Mouse (Mus musculus): ENCODE data around the gene Fbxo34.
"Not testable (repeated sequence)": the region's sequence is repeated elsewhere in the genome, so short reads cannot be mapped to it uniquely, and the experiment has no call there.

Fbxo34 gene

DNA sequence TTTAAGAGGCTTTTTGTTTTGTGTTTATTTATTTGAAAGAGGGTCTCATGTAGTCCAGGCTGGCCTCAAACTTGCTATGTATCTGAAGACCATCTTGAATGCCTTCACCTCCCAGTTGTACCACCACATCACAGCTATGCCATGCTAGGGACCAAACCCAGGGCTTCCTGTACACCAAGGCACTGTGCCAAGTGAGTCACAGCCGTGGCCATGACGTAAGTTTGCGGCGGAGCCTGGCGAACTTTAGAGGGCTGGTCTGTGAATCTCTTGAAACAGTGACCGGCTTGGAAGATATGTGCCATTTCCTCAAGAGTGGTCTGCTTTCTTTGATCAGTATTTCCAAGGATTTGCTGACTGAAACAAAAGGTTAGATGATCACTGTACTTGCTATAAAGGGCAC, 68.4 kb downstream of the Fbxo34 start:
- DNase-seq (ENCODE audit: low spot score) = peak; percentile 46

DNA sequence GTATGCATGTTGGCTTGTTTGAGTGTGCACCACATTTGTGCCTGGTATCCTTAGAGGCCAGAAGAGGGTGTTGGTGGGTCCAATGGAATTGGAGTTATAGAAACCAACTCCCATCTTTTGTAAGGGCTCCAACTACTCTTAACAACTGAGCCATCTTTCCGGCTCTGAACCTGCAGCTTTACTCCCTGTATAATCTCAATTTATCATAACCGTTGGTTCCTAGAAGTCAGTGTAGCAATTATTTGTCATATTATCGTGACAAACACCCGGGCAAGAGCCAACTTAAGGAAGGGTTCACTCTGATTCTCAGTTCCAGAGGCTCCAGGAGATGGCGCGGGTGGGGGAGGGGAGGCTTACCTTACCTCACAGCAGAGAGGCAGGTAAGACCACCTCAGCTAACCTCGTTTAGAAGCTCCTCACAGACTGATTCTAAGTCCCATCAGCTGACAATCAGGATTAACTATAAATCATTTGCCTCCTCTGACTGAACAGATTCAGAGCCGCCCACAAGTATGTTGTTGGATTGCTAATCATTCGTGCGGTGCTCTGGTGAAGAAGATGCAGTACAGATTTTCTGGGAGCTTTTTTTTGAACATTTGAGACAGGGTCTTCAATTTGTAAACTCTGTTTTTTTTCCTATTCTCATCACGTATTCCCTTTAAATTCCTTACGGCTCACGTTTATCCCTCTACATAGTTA, 70.7 kb downstream of the Fbxo34 start:
- no peak for DNase-seq (ENCODE audit: low spot score)

DNA sequence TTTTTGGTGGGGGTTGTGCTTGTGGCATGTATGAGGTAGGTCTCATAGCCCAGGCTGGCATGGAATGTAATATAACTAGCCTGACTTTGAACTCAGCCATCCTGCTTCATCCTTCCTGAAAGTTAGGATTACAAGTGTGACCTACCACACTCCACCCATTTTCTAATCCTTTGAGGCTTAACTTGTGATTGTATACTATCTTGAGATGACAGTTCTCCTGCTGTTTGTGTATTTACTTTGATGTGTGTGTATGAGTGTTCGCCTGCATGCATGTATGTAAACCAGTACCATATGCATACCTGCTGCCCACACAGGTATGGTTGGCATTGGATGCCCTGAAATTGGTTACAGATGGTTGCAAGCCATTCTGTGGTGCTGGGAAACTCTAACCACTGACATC, 71.4 kb downstream of the Fbxo34 start:
- DNase-seq (ENCODE audit: low spot score) = no peak

DNA sequence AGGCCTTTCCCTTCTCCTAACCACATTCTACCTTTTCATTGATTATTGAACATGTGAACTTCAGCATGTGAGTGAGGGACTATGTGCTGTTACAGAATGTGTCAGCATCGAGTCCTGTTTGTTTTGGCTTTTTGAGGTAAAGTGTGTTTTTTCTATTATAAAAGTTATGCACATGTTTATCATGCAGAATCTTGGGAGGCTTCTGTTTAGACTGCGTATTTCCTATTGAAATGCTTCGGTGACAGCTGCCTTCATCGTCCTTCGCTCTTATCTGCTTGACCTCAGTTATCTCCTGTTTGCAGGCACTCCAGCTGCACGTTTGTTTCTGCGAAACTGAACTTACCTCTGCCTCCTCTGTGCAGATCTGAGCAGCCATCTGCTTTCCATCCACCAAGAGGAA, 72.1 kb downstream of the Fbxo34 start:
- no peak for DNase-seq (ENCODE audit: low spot score)

DNA sequence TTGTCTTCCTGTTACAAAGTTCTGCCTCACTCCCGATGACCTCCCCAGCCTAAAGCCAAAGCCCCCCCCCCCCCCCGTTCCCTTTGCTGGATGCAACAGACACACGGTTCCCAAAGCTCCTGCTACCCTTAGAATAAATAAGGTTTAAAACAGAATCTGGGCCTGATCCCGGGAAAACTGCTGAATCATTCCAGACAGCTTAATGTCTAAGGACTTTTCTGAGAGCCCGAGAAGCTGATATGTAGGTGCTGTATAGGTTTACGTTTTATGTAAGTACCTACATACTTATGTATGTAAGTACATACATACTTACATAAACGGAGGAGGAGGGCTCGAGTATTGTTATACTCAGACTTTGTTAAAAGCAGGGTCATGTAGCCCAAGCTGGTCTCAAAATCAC, 75.2 kb downstream of the Fbxo34 start:
- no peak for DNase-seq (ENCODE audit: low spot score)

DNA sequence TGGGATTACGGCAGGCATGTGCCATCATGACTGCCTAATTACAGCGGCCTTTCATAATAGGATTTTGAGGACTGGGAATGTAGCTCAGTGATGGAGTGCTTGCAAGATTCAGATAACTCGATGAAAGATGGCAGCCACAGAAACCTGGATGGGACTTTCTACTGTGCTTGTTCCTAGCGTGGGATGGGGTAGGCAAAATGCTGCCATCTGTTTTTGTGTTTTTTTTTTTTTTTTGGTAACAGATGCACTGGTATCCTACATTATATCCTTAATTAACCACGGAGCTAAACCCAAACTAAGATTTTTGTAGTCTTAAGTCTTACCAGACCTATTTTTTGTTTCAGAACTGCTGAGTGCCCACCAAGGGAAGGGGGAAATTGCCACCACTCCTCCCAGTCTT, 75.6 kb downstream of the Fbxo34 start:
- no peak for DNase-seq (ENCODE audit: low spot score)

DNA sequence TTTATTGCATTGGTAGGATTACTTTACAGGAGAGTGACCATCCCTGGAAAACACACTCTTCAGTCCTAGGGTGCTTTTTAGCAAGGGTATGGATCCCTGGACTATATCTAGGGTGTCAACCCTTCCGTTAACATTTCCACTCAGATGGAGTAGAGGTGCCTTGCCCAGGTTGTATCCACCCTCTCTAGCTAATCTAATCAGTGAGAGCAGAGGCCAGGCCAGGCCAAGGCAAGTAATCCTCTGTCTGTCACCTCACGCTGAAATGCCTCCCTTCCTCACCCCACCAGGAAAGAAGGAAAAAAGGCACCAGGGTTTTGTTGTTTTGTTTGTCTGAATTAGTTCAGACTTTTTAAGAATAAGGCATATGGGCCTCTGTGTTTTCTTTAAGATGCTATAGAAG, 77.6 kb downstream of the Fbxo34 start:
- no peak for DNase-seq (ENCODE audit: low spot score)

DNA sequence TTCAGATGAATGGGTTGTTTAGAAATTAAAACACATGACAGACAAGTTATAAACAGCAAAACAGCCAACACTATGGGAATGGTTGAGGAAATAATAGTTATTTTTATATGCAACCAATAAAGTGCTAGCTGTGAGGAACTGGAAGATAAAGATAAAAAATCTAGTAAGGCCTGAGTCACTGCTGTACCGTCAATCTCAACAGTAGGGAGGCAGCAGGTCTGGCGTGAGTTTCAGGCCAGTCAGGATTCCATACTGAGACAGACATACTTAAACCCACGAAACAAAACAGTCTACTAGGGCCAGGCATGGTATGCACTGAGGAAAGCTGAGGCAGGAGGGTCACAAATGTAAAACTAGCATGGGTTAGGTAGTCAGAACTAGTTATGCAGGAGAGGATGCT, 78.1 kb downstream of the Fbxo34 start:
- DNase-seq (ENCODE audit: low spot score) = no peak

DNA sequence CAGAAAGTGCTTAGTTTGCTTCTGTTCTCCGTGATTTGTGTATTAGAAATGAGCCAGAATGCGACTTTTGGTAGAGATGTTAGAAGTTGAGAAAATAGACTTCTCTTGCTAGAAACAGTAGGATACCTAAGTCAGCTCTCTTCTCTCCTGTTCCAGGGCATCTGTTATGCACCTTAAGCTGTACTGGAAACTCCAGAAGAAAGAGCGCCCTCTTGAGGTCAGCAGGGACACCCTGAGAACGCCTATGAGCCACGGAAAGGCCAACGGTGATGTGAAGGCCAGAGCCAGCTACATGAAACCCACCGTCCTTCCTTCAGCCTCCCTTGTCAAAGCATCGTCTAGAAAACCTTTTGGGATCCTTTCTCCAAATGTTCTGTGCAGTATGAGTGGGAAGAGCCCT, 78.8 kb downstream of the Fbxo34 start:
- peak; percentile 46 for DNase-seq (ENCODE audit: low spot score)

DNA sequence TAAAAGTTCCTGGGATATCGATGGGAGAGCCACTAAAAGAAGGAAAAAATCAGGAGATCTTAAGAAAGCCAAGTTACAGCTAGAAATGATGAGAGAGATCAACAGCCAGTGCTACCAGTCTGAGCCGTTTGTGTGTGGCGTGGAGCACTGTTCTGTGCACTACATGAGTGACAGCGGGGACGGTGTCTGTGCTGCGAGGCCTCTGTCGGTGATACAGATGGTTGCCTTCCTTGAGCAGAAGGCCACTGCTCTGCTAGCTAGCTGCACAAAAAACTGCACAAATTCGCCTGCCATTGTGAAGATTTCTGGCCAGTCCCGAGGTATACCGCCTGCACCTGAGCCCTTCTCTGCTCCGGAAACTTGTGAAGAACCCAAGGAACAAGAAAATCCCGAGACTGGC, 79.4 kb downstream of the Fbxo34 start:
- not testable (repeated sequence) for DNase-seq (ENCODE audit: low spot score)

DNA sequence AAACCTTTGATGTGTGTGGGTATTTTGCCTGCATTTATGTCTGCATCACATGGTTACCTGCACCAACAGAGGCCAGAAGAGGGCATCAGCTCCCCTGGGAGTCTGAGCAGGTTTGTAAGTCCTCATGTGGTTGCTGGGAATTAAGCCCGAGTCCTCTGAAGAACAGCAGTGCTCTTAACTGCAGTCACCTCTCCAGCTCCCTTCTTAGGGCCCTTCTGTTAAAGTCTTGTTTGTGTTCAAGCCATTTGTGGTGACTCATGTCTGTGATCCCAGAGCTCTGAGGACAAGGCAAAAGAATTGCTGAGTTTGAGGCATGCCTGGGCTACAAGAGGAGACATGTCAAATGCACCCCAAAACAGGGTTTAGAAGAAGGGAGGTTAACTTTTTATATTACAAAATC, 82.3 kb downstream of the Fbxo34 start:
- no peak for DNase-seq (ENCODE audit: low spot score)

DNA sequence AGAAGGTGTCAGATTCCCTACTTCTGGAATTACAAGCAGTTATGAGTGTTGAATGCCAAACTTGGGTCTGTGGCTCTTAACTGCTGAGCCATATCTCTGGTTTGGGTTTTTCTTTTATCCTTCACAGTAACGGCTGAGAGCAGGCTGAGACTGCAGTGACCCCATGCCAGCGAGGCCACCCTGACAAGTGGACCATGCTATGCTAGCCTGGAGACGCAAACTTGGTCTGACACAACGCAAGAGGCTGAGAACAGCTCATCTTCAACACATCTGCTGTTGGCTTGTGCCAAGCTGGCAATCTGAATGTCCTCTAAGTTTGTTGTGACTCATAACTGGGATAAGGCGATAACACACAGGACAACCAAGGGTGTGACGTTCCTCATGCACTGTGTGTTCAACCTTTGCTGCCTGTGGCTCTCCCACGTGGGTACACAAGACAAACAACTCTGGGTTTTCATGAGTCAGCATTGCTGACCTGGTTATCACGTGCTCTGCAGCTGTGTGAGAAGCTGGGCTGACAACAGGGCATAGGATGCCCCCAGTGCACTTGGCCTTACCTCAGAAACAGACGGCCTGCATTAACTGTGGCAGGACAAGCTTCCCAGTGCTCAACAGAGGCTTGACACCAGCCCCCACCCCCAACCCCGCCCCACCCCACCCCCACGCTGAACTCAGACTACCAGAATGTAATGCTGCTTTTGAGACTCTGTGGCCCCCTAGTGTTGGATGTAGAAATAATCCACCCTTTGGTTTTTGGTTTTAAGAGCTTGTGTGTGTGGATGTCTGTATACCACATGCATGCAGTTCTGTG, 83.3 kb downstream of the Fbxo34 start:
- peak; percentile 38 for DNase-seq (ENCODE audit: low spot score)

DNA sequence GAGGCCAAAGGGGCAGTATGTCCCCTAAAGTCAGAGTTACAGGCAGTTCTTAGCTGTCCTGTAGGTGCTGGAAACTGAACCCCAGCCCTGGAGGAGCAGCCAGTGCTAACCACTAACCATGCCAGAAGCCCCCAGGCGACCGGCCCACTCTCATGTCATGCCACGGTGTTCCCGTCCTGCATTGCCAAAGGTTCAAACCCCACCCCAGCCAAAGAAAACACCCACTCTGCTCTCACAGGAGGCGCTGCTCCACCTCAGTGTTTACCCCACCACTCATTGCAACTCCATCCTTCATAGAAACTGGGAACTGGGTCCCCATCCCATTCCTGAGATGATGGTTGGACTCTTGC, 83.9 kb downstream of the Fbxo34 start:
- no peak for DNase-seq (ENCODE audit: low spot score)

DNA sequence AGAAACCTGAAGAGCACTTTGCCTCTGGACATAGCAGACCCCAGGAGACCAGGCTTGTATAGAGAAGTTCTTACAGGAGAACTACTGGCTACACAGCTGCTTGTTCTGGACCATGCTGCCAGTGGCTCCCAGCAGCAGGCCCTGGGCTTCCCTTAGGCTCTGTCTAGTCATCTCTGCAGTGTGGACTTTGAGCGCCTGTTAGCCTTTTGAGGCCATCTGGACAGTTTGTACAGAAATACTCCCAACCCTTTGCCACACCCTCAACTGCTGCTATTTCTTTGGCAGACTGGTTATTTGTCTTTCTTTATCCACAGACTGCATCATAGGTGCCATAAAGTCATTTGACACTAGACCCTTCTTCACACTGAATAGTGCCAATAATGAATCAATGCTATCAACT, 84.9 kb downstream of the Fbxo34 start:
- no peak for DNase-seq (ENCODE audit: low spot score)

DNA sequence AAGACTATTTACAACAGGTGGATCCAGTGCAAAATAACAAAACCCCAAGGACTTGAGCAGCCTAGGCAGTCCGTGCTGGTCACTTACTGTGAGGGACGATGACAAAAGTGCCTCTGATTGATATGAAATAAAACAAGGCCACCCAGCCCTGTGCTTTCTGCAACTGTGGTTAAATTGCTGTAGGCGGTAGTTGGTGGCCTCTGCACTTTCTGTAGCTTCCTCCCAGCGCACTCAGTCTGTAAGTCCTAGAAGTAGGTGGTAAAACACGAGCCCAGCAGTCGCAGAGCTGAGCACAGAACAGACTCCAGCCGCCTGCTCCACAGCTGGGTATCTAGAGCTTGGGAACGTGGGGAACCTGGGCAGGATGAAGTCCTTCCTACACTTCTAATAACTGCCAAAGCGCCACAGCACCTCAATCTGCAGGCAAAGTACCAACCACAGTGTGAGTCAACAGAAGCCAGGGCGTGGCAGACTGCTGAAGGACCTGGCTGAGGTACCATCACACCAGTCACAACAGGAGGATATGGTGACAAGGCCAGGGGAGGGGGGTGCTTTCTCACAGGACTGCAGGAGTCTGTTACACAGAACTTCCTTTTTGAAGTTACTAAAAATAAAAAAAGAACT, 91.2 kb downstream of the Fbxo34 start:
- DNase-seq (ENCODE audit: low spot score) = no peak

DNA sequence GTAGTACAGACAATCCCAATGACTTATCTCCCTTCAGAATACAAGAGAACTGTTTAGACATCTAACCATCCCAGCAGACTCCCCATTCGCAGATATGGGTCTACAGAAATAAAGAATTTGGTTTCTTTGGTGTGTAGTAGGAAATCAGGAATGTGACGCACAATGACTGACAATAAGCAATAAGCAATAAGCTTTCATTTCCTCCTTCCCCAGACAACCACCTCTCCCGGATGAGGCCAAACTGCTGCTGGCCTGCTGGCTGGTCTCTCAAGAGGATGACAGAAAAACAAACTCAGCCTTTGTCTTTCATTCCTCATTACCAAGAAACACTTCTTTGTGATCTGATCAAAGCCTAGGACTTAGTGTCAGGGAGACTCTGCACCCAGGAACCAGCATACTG, 92.1 kb downstream of the Fbxo34 start:
- no peak for DNase-seq (ENCODE audit: low spot score)

DNA sequence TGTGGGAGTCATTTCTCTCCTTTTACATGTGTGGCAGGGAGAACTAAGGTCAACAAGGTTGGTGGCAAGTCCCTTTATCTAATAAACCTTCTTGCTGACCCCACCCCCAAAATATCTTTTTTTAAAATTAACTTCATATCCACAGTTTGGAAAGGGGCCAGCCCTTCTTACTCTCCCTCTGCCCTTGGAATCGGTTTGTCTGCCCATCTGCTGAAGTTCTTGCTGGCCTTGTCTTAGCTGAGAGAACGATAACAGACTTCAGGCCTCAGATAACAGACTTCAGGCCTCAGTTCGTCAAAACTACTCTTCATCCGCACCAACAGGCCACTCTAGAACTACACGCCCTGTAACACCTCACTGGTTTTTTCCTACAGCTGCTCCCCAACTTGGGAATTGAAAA, 94.1 kb downstream of the Fbxo34 start:
- no peak for DNase-seq (ENCODE audit: low spot score)

DNA sequence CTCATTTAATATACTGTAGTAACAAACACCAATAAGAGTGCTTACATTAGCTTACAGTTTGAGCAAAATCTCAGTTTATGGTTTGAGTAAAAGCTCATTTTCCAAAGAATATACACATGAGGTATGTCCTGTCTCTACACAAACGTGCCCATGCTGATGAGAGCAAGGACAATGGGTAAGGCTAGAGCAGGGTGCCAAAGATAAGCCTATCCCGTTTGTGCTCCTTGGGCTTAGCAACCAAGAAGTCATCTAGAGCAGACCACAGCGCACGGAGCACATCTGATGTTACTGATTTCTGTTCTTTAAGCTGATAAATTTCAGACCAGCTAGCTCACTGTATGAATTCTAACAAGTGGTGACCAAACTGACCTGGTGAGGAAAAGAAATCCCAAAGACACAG, 94.7 kb downstream of the Fbxo34 start:
- no peak for DNase-seq (ENCODE audit: low spot score)

DNA sequence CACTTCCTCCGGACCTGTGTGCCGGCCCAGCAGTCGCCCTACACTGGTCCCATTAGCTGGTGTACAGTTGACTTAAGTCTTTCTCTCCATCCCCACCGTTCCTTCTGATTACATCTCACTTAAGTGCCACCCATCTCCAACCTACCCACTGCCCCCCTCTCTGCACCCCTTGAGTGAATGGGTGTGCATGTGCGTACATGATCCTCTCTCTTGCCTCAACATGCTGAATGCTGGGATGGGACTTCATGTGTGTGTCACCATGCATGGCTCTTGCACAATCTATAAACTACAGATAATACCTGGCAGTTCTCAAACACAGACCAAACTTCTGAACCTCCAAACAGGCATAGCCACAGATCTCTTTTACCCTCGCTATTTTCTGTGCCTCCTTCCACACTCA, 101.4 kb downstream of the Fbxo34 start:
- DNase-seq (ENCODE audit: low spot score) = no peak

DNA sequence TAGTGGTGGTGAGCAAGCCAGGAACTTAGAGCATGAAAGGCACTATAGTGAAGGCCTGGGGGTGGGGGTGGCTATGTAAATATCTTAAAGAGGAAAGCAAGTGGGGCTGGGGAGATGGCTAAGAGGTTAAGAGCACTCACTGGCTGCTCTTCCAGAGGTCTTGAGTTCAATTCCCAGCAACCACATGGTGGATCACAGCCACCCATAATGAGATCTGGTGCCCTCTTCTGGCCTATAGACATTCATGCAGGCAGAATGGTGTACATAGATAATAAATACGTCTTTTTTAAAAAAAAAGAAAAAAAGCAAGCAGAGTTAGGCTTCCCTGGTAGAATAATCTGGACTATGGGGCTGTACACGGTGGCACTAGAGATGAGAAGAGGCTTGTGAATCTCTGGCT, 103.2 kb downstream of the Fbxo34 start:
- DNase-seq (ENCODE audit: low spot score) = no peak

DNA sequence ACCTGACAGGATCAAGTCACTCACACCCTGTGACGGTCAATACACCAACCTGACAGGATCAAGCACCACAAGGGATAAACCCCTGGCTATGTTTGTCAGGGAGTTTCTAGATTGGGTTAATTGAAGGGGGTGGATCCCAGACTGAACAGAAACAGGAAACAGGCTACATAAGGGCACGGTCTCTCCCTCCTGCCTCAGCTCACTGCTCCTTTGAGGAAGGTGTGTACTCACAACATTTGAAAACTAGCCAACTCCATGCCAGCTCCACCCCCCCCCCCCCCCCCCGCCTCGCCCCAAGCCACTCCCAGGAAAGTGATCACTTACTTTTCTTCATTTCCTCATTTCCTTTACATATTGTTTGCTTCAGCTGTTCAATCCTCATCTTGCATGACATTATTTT, 104.0 kb downstream of the Fbxo34 start:
- DNase-seq (ENCODE audit: low spot score) = no peak

DNA sequence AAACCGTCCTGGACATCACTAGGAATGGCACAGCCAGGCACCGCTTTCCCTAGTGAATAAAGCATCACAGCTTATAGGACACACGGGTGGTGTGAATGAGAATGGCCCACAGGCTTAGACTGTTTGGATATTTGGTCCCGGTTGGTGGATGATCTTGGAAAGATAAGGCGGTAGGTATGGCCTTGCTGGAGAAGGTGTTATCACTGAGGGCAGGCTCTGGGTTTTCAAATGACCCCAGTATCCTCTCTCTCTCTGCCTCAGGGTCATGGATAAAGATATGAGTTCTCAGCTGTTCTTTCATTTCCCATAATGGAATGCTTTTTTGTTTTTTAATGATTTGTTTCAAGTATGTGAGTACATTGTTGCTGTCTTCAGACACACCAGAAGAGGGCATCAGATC, 105.0 kb downstream of the Fbxo34 start:
- no peak for DNase-seq (ENCODE audit: low spot score)

DNA sequence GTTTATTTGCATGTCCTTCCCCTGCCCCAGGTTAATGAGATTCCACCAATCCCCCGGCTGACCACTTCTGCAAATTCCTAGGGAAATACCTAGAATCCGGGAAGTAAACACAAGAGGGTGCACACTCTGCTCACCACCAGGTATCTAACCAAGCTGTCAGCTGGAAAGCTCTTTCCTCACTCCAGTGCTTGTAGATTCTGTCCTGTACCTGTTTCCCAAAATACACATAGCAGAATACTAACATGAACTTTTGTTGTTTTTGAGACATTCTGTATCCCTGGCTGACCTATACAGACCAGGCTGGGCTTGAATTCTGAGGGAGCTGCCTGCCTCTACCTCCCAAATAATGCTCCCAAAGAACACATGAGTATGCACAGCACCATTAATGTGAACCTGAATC, 110.5 kb downstream of the Fbxo34 start:
- DNase-seq (ENCODE audit: low spot score) = no peak

DNA sequence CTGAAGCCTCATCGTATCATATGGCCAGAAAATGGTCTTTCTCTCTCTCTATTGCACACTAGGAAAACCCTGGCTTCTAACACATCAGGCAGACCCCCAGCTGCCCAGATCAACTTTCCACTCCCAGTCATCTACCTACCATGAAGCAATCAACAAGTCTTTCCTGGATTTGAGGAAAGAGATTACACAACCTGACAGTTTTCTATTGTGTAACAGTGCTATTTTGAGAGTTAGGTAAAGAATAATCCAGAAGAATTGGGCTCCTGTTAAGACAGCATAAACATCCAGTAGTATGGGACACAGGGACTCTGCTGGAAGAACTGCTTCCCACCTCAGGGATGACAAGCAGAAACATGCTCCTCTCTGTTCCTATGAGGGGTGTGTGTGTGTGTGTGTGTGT, 112.3 kb downstream of the Fbxo34 start:
- no peak for DNase-seq (ENCODE audit: low spot score)
